Comparison of ENCODE assay signal across 8 mouse cellular contexts in the genomic region with DNA sequence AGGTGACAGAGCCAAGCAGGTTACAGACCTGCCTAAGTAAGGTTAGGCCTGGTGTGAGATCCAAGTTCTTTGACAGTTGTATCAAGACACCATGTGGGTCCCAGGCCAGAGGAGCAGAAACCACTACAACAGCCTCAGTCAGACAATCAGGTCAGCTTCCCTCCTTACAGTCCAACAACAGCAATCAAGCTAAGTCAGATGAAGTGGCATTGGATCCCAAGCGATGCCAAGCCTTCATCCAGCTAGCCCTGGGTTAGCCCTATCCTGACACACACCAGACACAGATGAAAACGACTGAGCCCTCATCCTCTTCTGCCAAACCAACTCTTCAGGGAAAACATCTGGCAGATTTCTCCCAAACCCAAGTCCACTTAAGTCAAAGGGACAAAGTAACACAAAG. TPM values are rescaled to one million over a fixed set of nuclear protein-coding genes. Genes with fewer than 3 reads are reported as not detected.
DNase-seq lines count a peak whose midpoint lies in the region; ATAC-seq and TF ChIP-seq lines count a peak whose summit lies in the region.

No protein-coding gene starts in this region.

- no peaks in the 10 kb centered on the region for H3K9me3 ChIP-seq in kidney, embryonic 14.5 days (ENCODE audit: control insufficient read depth, low read length)
- H3K9me3 ChIP-seq in hindbrain, embryonic 12.5 days (replicated peaks) = no peaks in the 10 kb centered on the region
- no peaks in the 10 kb centered on the region for H3K9me3 ChIP-seq in midbrain, embryonic 14.5 days (ENCODE audit: control insufficient read depth, low read length)

- TF ChIP-seq POLR2A in bone marrow macrophage, adult 2 months (IDR thresholded peaks at IDR 0.05; ENCODE audit: borderline replicate concordance, low read depth, low read length) = no peak

- H3K27me3 ChIP-seq in kidney, embryonic 14.5 days (ENCODE audit: control insufficient read depth, insufficient read depth, low read length) = no peaks in the 10 kb centered on the region
- no peaks in the 10 kb centered on the region for H3K27me3 ChIP-seq in hindbrain, embryonic 12.5 days
- no peaks in the 10 kb centered on the region for H3K27me3 ChIP-seq in midbrain, embryonic 14.5 days (ENCODE audit: control insufficient read depth, insufficient read depth, low read length)

- H3K36me3 ChIP-seq in kidney, embryonic 14.5 days (ENCODE audit: control insufficient read depth, insufficient read depth, low read length) = peaks cover 4% of the 10 kb centered on the region; the same call in 1 of the 2 replicates
- H3K36me3 ChIP-seq in hindbrain, embryonic 12.5 days = no peaks in the 10 kb centered on the region
- H3K36me3 ChIP-seq in midbrain, embryonic 14.5 days (ENCODE audit: control insufficient read depth, insufficient read depth, low read length) = 0 out of 2 replicates have a peak, but pooled peaks cover 3% of the 10 kb centered on the region

- H3K27ac ChIP-seq in kidney, embryonic 14.5 days (ENCODE audit: low read depth, low read length) = no peak overlapping the region; the same call in 1 of the 2 replicates
- H3K27ac ChIP-seq in bone marrow macrophage, adult 2 months (ENCODE audit: insufficient read depth, low read depth, low read length) = peak overlapping the region; percentile 89
- H3K27ac ChIP-seq in hindbrain, embryonic 12.5 days = peak overlapping the region; percentile 98; the same call in 1 of the 2 replicates
- H3K27ac ChIP-seq in midbrain, embryonic 14.5 days (replicated peaks; ENCODE audit: low read depth, low read length) = no peak overlapping the region

- H3K4me2 ChIP-seq in kidney, embryonic 14.5 days (replicated peaks; ENCODE audit: low read depth, low read length) = peak overlapping the region; percentile 82
- peak overlapping the region; percentile 68 for H3K4me2 ChIP-seq in hindbrain, embryonic 12.5 days (replicated peaks)
- H3K4me2 ChIP-seq in midbrain, embryonic 14.5 days (ENCODE audit: low read length) = peak overlapping the region; percentile 76

- no peak for DNase-seq in kidney, postnatal 14 days
- DNase-seq in midbrain, embryonic 14.5 days = no peak
- DNase-seq in urinary bladder, postnatal 14 days (ENCODE audit: low spot score) = no peak
- no peak for DNase-seq in cerebellum, adult 8-10 months
- no peak for DNase-seq in right cerebral cortex, adult 2 months (ENCODE audit: low spot score in 2 of 2)

- H3K4me1 ChIP-seq in kidney, embryonic 14.5 days (ENCODE audit: control insufficient read depth, insufficient read depth, low read length) = peaks cover 35% of the 10 kb centered on the region
- H3K4me1 ChIP-seq in bone marrow macrophage, adult 2 months (ENCODE audit: control insufficient read depth, insufficient read depth, low read length) = peaks cover 50% of the 10 kb centered on the region
- H3K4me1 ChIP-seq in hindbrain, embryonic 12.5 days = peaks cover 47% of the 10 kb centered on the region
- H3K4me1 ChIP-seq in midbrain, embryonic 14.5 days (ENCODE audit: control insufficient read depth, insufficient read depth, low read length) = peaks cover 37% of the 10 kb centered on the region

- TF ChIP-seq CTCF in bone marrow macrophage, adult 2 months (IDR thresholded peaks at IDR 0.05; ENCODE audit: low read depth, low read length) = no peak

- H3K4me3 ChIP-seq in kidney, embryonic 14.5 days (ENCODE audit: low read length) = peak overlapping the region; percentile 87; the same call in 1 of the 2 replicates
- peak overlapping the region; percentile 63 for H3K4me3 ChIP-seq in bone marrow macrophage, adult 2 months (ENCODE audit: insufficient read depth, low read length)
- peak overlapping the region; percentile 64 for H3K4me3 ChIP-seq in hindbrain, embryonic 12.5 days
- peak overlapping the region; percentile 86; the same call in 1 of the 2 replicates for H3K4me3 ChIP-seq in midbrain, embryonic 14.5 days (replicated peaks; ENCODE audit: low read depth, low read length)

- peak overlapping the region; percentile 96; the same call in 1 of the 2 replicates for H3K9ac ChIP-seq in kidney, embryonic 14.5 days (ENCODE audit: low read depth, low read length)
- peak overlapping the region; percentile 41 for H3K9ac ChIP-seq in hindbrain, embryonic 12.5 days
- peak overlapping the region; percentile 99; the same call in 1 of the 2 replicates for H3K9ac ChIP-seq in midbrain, embryonic 14.5 days (replicated peaks; ENCODE audit: low read length)

- 56% methylated on average over 2 of the region's 2 CpGs for WGBS in kidney, embryonic 14.5 days
- 44% methylated on average over 2 of the region's 2 CpGs for WGBS in hindbrain, embryonic 12.5 days
- 73% methylated on average over 2 of the region's 2 CpGs for WGBS in midbrain, embryonic 14.5 days

- no peak for ATAC-seq in kidney, embryonic 14.5 days (ENCODE audit: low FRiP score, low TSS enrichment)
- no peak for ATAC-seq in hindbrain, embryonic 12.5 days (ENCODE audit: low FRiP score)
- no peak for ATAC-seq in midbrain, embryonic 14.5 days (ENCODE audit: low FRiP score, low TSS enrichment)

RNA-seq across cellular contexts. Expression of gene Bicra, which starts 2.2 kb away (rescaled TPM):
- polyA plus RNA-seq in kidney, embryonic 14.5 days (2014; fragmentation: Nextera tagmentation; extraction: Ambion mirVana) = 6.9 and 10.0 TPM in 2 replicates
- 22.1 and 35.5 TPM in 2 replicates for polyA plus RNA-seq in bone marrow macrophage, adult 2 months (2012; ENCODE audit: insufficient read depth, insufficient read length, missing spikeins)
- polyA plus RNA-seq in hindbrain, embryonic 12.5 days (2016; fragmentation: Nextera tagmentation; extraction: Ambion mirVana) = 10.3 and 10.7 TPM in 2 replicates
- 6.5 and 9.0 TPM in 2 replicates for polyA plus RNA-seq in midbrain, embryonic 14.5 days (2014; fragmentation: Nextera tagmentation; extraction: Ambion mirVana)

RNA-seq across cellular contexts. Expression of gene Zfp541, which starts 16.1 kb away (rescaled TPM):
- polyA plus RNA-seq in kidney, embryonic 14.5 days (2014; fragmentation: Nextera tagmentation; extraction: Ambion mirVana) = 0.04 and 0.07 TPM in 2 replicates
- polyA plus RNA-seq in bone marrow macrophage, adult 2 months (2012; ENCODE audit: insufficient read depth, insufficient read length, missing spikeins) = 0.20 and 0.48 TPM in 2 replicates
- polyA plus RNA-seq in hindbrain, embryonic 12.5 days (2016; fragmentation: Nextera tagmentation; extraction: Ambion mirVana) = 0.05 and 0.07 TPM in 2 replicates
- 0.09 and 0.13 TPM in 2 replicates for polyA plus RNA-seq in midbrain, embryonic 14.5 days (2014; fragmentation: Nextera tagmentation; extraction: Ambion mirVana)

RNA-seq across cellular contexts. Expression of gene Napa, which starts 52.7 kb away (rescaled TPM):
- polyA plus RNA-seq in kidney, embryonic 14.5 days (2014; fragmentation: Nextera tagmentation; extraction: Ambion mirVana) = 179 and 188 TPM in 2 replicates
- polyA plus RNA-seq in bone marrow macrophage, adult 2 months (2012; ENCODE audit: insufficient read depth, insufficient read length, missing spikeins) = 187 and 189 TPM in 2 replicates
- polyA plus RNA-seq in hindbrain, embryonic 12.5 days (2016; fragmentation: Nextera tagmentation; extraction: Ambion mirVana) = 182 and 191 TPM in 2 replicates
- 209 and 245 TPM in 2 replicates for polyA plus RNA-seq in midbrain, embryonic 14.5 days (2014; fragmentation: Nextera tagmentation; extraction: Ambion mirVana)

Comparison
In these comparisons a context has a peak if more than half of its experiments do, and no peak if none do; other contexts are left out.
1. H3K27ac ChIP-seq: peak in bone marrow macrophage, adult 2 months (single experiment) and hindbrain, embryonic 12.5 days (single experiment); none in kidney, embryonic 14.5 days (single experiment) and midbrain, embryonic 14.5 days (single experiment).
2. H3K9ac ChIP-seq: peak in every context shown above with its lines; median percentile 99 in midbrain, embryonic 14.5 days; 96 in kidney, embryonic 14.5 days; 41 in hindbrain, embryonic 12.5 days.
3. Peak in every context shown above with its lines, with median percentiles within 50 percentile points of each other: H3K4me2 ChIP-seq and H3K4me3 ChIP-seq.